Mouse (Mus musculus): ENCODE measurements at regions not wholly inside any gene's neighbourhood (a gene's known extent, or its start where the extent isn't known, plus 50 kb on each side); places are given as distances from the start of the nearest gene placed in this dataset.

DNA sequence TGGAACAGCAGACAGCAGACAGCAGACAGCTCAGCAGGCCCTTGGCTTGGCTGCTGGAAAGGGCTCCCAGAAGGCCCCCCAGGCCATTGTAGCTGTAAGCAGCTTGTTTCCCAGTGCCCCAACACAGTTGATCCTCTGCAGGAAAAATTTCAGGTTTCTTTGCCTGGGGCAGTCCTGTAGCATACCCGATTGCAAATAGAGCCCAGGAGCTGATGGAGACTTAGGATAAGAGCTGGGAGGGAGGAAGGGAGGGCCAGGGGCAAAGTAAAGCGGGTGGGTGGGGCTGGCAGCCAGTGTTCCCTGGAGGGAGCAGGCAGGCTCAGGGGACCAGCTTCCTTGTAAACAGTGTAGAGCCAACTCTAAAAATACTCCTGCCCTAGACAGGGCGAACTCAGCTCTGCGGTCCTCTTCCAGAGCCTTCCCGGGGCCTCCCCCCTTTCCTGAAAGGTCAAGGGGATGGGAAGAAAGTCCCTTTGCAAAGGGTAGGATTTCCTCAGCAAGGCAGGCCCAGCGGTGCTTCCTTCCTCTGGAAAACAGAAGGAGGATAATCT lies 101.8 kb upstream of the Jun start:
- DNase-seq (ENCODE audit: low spot score in 2 of 2): no peak

DNA sequence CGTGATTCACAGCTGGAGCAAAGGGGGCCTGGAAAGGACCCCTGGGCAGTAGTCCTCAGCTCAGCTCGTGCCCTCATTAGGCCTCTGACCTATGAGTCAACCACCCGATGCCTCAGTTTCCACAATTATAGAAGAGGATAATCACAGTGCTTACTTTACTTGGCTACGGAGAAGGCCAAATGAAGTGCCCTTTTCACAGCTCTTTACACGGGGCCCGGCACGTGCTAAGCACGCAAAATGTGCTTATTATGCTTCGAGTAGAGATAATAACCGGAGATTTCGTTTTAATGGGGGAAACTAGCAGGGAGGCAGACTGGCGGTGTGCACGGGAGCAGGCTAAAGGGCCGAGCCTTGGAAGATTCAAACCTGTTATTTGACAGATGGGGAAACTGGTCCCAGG lies 102.4 kb upstream of the Jun start:
- DNase-seq (ENCODE audit: low spot score in 2 of 2): no peak

DNA sequence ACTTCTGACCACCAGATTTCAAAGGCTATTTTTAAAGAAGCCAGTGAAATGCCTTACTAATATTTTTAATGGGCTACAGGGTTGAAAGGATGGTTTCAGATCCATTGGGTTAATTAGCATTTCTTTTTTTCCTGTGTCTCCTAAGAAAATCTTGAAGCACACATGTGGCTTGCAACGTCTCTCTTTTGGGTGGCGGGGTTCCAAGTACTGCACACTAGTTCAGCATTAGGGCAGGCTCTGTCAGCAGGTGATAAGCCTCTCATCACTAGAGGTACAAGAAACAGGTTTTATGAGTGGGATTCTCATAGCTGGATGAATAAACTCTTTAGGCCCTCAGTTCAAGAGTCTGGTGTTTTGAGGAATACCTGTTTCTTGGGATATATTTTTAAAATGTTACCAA lies 103.2 kb upstream of the Jun start:
- DNase-seq (ENCODE audit: low spot score in 2 of 2): no peak

DNA sequence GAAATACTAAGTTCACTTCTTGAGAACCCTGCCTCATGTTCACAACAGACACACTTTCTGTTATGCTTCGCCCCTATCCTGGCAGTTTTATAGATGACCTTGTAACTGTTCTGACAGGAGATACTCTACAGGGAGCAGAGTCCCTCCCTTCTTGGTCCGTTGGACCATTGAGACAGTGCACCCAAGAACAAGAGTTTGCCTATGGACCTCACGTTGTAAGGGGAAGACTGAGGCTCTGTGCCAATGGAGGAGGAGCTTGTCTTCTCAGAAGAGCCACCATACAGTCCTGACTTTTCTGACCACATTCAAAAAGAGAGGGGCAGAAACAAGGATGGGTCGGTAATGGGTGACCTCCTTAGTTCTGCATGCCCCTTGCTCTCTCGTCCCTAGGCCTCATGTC lies 103.8 kb upstream of the Jun start:
- DNase-seq (ENCODE audit: low spot score in 2 of 2): no peak

DNA sequence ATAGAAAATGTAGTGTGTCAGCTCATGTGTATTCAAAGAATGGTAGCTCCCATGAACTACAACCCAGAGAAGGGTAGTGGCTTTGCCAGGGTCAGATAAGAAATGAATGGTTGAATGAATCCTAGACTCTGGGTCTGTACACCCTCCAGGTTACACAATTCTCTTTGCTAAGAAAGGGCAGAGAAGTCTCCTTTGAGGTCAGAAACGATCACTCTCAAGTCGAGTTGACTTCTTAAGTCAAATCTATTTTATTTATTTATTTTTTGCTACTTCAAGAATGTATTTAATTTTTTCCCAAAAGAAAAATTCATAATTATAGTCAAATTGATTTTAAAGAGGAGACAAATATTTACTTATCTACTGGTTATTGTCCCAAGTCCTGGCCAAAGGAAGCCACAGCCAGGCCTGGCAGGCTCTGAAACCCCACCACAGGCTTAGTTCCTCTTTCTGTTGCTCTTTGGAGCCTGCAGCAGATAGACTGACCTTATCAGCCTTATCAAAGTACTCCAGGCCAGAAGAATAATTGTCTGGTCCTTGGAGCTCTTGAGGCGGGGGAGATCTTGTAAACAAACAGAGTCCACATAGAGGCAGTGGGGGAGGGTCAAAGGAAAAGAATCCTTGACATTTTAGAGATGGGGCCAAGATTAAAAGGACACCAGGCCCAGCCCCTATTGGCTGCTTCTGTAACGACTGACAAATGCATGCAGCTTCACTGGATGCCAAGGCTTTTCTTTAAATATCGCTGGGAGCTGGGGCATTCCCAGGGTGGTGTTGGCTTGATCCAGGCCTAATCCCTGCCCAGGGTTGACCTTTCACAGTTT lies 104.6 kb upstream of the Jun start:
- DNase-seq (ENCODE audit: low spot score in 2 of 2): no peak

DNA sequence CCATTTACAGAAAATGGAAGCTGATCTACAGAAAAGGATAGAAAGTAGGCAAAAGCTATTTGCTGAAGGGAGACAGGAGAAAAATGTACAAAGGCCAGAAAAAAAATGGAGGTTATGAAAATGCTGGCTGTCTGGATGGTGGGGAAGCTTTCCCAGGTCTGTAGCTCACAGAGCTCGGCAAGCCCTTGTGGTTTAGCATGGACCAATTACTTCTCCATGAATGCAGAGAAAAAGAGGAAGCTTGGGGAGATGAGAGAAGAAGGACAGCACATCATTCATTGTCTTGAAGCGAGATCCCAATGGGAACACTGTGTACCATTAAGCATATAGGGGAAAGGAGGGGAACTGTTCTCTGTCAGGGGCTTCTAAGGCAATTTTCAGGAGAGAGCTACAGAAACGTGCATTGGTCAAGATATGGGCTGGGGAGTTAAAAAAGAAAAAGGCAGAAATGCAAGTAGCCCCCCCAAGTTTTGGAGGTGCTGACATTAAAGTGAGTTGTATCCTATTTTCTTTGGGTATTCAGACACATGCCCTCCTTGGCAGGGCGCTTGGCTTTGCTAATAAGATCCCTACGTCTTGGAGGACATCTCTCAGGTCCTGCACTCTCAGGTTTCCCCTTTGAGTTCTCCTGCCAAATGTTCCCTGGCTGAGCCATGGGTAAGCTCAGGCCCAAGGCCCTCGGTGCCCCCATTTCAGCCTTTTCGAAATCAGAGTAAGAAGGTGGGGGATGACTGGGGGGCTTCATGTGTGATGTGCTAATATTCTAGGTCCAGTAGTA lies 105.8 kb upstream of the Jun start:
- no peak for DNase-seq (ENCODE audit: low spot score in 2 of 2)

DNA sequence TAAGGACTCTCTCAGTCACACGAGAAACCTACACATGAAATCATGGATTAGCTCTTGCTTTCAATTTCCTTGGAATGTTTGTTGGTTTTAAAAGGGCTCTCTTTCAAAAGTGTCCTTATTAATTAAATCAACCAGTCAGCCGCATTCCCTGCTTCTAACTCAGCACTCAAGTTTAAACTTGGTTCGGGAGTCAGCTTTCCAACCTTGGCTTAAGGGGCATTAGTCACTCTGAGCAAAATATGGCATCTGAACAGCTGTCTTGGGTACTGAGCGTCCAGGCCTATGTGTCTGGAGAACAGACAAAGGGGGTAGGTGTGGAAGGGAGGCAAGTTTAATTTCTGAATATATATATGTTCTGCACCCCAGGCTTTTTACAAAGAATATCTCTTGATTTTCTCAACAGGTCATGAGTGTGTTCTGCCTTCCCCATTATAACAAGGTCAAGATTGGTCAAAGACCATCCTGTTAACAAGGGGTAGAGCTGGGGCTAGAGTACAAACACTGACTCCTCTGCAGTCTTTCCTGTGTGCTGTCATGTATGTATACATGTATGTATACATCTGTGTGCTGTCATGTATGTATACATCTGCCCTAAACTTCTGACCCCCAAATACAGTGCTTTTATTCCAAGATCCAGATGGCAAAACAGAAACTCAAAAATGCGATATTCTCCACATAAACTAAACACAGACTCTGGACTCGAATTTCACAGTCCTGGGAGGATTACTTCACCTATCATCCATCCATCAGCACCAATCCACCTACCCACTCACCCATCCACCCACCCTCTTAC lies 106.8 kb upstream of the Jun start:
- no peak for DNase-seq (ENCODE audit: low spot score in 2 of 2)

DNA sequence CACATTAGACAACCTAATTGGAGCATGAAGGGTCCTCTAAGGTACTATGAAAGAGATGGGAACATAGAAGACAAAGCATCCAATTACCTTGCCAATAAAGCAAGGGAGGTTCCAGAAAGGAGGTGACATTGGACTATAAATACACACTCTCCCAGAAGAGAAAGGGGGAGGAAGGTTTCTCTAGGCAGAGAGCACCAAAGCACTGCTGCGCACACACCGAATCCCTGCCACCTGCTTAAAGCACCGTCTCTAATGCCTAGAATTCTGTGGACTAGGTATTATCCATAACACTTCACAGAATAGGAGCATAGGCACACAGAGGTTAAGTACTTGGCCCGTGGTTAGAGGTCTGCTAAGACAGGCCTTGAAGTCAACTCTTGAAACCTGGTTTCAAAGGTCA lies 107.8 kb upstream of the Jun start:
- DNase-seq (ENCODE audit: low spot score in 2 of 2): no peak

DNA sequence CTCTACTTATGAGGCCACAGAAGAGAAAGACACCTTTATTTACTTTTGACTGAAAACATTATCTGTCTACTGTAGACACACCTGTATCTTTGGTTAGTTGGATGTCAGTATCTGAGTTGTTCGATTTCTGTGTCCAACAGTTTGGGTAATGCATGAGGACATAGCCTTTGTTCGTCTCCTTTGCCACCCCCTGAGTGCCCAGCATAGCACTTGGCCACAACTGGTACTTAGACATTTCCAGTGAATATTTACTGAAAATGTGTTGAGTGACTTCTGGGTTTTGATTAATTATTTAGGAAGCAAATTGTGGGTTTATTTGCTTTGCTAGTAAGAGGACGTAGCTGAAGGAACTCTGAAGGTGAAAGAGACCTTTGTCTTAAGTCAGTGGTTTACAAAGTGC lies 108.4 kb upstream of the Jun start:
- DNase-seq (ENCODE audit: low spot score in 2 of 2): no peak

DNA sequence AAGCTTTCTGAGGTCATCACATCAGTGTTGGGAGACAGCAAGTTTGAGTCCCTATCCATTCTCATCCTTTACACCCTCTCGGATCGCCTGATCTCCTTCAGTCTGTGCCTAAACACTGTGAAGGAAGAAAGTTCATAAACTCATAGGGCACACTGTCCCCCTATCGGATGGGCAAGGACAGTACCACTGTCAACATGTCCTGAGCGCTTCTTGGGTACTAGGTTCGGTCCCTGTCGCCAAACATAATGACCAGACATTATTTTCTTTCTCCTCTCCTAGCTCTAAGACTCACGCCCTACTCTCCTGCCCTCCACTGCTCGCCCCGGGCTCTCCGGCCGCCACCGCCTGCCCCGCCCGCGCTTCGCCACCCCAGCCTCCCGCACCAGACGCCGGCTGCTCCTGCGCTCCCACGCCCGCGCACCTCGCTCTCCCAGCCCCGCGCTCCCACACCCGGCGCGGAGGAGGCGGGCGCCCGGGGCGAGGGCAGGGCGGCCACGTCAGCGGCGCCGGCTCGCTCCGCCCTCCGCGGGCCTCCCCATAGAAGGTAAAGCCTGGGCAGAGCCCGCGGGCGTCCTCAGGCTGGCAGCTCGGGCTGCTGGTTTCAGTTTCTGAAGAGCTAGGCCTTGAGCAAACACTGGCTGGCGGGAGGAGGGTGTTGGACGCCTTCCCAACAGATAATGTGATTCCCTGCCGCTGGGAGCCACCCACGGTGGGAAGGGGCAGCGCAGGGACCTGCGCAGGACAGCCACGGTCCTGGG lies 109.1 kb upstream of the Jun start:
- peak; percentile 80 to 83 for DNase-seq (ENCODE audit: low spot score in 2 of 2)

DNA sequence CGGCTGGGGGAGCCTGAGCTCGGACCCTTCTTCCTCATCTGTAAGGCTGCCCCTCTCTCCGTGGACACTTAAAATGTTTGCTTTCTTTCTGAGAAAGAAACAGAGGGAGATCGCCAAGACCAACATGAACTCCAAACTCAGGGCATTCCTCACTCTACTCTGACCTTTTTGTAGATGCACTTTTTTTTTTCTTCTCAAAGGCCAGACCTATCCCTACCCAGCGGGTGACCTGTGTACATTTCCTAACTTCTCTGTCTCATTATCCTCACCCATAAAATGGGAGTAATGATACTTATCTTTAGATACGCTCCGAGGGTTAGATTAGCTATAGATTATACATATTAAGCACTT lies 109.6 kb upstream of the Jun start:
- no peak for DNase-seq (ENCODE audit: low spot score in 2 of 2)

DNA sequence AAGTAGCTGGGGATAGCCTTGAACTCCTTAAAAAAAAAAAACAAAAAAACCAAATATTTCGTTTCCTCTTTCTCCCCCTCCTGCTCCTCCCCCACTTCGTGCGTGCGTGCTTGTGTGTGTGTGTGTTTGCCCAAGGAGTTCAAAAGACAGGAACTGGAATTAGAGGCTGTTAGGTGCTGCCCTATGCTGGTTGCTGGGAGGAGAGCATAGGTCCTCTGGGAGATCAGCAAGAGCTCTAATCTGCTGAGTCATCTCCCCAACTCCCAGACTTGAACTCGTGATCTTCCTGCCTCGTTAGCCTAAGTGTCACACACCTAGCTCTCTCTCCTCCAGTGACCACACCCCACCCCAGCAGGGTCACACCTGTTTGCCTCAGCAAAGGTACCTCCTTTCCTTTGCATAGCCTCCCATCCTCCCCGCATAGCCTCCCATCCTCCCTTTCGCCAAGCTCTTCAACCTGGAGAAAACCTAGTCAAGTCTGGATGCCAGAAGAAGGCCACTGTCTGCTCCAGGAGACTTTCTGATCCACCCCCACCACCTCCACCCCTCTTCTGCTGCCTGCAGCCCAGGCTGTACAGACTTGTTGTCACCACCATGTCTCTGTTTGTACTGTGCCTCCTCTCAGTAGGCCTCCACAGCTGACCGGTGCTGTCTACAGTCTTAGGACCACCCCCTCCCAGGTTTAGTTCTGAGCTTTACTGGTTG lies 110.5 kb upstream of the Jun start:
- DNase-seq (ENCODE audit: low spot score in 2 of 2): no peak

DNA sequence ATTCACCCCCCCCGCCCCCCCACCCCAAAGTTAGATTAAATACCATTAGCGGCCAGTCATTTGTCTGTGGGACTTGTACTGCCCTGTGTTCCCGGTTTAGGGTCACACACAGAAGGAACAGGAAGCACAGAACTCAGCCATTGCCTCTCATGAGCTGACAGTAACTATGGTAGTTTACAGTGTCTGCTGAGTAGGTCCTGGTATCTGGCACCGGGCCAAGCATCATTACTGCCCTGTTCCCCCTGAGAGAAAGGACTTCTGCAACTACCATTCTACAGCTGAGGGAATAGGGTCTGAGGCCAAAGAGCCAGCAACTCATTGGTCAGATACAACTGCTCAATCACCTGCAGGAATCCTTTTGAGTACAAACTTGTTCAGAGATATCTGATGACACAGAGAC lies 111.4 kb upstream of the Jun start:
- DNase-seq (ENCODE audit: low spot score in 2 of 2): no peak

DNA sequence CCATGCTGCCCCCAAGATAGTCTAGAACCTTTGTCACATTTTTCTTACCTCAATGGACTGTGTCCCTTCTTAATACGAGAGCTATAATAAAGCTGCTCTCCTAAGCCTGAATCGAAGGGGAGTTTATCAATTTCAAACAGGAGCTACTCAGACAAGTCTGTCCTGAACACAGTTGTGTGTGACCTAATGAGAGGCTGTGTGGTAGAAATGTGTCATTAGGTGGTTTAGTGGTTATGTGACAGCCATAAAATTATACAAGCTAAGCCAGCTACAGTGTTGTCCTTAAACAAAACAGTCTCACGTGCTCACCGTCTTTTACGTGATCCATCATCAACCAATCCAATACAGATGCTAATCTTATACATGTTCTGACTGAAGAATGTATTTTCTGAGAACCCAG lies 114.5 kb upstream of the Jun start:
- no peak for DNase-seq (ENCODE audit: low spot score in 2 of 2)

DNA sequence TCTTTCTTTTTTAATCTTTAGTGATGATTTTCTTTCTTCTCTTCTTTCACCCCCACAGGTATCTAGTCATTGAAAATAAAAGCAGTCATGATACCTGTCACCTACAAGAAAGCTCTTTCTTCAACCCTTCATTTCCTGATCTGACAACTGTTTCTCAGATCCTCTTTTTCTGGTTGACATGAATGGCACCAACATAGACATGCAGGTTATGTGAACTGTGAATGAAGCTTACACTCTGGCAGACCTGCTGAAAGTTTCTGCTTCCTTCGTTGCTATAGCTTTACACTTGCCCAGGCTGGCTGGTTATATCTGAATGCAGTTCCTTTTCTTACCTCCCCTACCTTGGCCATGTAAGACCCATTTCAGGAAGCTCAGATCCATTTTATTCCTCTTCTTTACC lies 115.2 kb upstream of the Jun start:
- DNase-seq (ENCODE audit: low spot score in 2 of 2): no peak

DNA sequence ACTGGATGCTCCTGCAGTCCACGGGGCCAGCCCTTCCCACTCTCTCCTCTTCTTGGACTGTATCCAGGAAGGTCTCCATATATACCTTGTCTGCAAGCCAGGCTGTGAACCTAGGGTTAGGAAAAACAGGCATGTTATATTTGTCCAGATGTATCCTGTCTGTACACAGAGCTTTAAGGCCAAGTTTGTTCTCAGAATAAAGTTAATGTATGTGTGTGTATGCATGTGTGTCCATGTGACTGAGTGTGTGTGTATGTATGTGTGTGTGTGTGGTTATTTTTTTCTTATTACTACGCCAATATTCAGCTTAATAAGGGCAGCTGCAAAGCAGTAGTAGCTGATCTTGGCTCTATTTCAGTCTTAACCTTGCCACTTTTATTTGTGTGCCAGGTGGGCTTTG lies 117.7 kb upstream of the Jun start:
- DNase-seq (ENCODE audit: low spot score in 2 of 2): no peak

DNA sequence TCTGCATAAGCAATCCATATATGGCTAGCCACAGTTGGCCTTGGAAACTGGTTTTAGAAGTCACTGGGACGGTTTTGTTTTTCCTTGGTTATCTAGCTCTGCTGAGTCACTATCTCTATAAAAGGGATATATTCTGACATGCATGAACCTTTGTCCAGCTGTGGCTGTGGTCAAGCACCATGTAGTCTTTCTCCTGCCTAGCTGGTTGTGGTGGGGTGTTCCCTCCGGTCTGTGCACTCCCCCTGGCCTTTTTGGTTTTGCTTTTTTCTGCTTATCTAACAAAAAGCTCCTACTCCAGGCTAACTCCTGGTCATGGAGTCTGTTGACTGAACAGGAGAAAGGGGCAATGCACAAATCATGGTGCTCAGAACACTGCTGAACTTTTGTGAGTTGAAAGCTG lies 125.7 kb upstream of the Jun start:
- no peak for DNase-seq (ENCODE audit: low spot score in 2 of 2)

DNA sequence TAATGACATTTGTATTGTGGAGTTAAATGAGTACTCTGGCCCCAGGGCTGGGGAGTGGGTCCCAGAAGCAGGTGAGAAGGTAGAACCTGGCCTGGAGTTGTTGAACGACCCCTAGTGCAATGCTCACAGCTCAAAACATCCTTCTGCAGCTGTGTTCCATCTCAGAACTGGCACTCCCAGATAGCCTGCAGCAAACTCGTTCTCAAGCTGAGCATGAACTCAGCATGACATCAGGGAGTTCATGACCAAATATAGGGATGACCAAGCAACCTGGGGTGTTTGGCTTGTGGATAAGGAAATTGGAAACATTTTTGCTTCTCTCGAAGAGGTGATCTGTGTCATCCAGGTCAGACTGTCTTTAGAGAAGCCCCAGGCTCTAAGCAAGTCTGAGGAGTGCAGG lies 126.4 kb upstream of the Jun start:
- DNase-seq (ENCODE audit: low spot score in 2 of 2): no peak

DNA sequence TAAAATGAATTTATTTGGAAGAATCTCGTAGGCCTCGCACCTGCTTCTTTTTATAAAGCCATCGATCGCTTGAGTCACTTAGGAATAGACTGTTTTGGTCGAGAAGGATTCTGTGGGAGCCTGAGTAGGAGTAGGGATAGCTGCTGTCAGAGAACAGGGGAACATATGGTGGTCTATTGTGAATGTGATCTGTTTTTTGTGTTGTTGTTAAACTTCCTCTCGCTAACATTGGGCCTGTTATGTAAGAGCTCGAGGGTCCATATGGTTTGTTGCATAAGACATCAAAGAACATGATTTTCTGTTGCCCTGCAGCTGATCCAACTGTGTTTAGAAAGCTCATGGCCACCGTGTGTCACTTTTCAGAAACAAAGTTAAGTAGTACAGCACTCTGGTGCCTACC lies 126.9 kb upstream of the Jun start:
- DNase-seq (ENCODE audit: low spot score in 2 of 2): no peak

DNA sequence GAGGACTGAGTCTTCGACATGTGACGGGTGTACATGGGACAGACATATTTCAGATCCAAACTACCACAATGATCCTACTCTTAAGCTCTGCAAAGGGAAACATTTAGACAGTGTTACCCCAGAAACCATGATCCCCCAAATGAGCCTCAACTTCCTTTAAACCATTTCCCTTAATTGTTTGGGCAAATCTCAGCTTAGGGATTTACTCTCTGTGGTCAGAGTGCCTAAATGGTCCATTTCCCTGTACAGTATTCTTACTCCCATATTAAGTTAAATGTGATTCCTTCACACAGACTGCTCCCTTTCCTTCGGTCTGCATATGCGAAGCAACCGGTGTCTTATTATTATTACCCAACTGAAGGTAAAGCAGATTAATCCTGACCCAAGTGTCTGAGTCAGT lies 128.4 kb upstream of the Jun start:
- no peak for DNase-seq (ENCODE audit: low spot score in 2 of 2)

DNA sequence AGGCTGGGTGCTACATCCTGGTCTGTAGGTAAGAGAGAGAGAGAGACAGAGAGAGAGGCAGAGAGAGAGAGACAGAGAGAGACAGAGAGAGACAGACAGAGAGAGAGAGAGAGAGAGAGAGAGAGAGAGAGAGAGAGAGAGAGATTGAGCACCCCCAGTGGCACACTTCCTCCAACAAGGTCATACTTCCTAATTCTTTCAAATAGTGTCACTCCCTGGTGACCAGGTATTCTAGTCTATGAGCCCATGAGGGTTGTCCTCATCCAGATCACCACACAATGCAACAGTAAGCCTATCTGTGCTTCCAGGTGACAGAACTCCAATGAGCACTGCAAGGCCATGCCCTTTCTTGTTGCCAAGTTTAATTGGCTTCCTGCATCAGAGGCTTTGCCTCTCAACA lies 129.0 kb upstream of the Jun start:
- DNase-seq (ENCODE audit: low spot score in 2 of 2): no peak
